Mouse (Mus musculus) mammary gland, adult 2 months (tissue): ENCODE measurements around the gene Slc22a19. TPM values are rescaled to one million over a fixed set of nuclear protein-coding genes. Genes with fewer than 3 reads are reported as not detected.

Experiments
- polyA plus RNA-seq: library from polyadenylated mRNA; depleted of rRNA; stranded (reverse); fragments of >200 nt; gene quantifications from 2 replicates; pipeline ENCODE4 v1.2.3, GENCODE M21; 2012; ENCODE audit warnings: low replicate concordance; rRNA removed

The Slc22a19 gene
- polyA plus RNA-seq = not detected in 2 replicates

GRCm38 (mm10) chr19:7711148-7711547, at the start of gene Slc22a19:
TSS of gene Slc22a19 (minus strand) at chr19:7711310.

Other genes with a start within 250 kb of the Slc22a19 start
- 142 and 153 TPM in 2 replicates for gene Rtn3, start 228.0 kb downstream of the Slc22a19 start, polyA plus RNA-seq
- gene Atl3, start 217.3 kb downstream of the Slc22a19 start, polyA plus RNA-seq = 14.2 and 30.0 TPM in 2 replicates
- 71.9 and 143 TPM in 2 replicates for gene Pla2g16, start 153.9 kb downstream of the Slc22a19 start, polyA plus RNA-seq
- gene Lgals12, start 104.1 kb downstream of the Slc22a19 start, polyA plus RNA-seq = 56.5 and 64.8 TPM in 2 replicates
- gene Hrasls5, start 98.8 kb downstream of the Slc22a19 start, polyA plus RNA-seq = 0.19 and 1.7 TPM in 2 replicates
- gene Slc22a26, start 91.4 kb upstream of the Slc22a19 start, polyA plus RNA-seq = not detected in 2 replicates